Mouse (Mus musculus) urinary bladder, postnatal 36 days (tissue): ENCODE results near the gene Gga2.

Experiments
- DNase-seq, 2 experiments: peaks; one replicate each; pipeline ENCODE4 v3.0.0; 2022; ENCODE audit warnings: low spot score in 2 of 2, mixed read lengths in 1 of 2

The Gga2 gene

DNA sequence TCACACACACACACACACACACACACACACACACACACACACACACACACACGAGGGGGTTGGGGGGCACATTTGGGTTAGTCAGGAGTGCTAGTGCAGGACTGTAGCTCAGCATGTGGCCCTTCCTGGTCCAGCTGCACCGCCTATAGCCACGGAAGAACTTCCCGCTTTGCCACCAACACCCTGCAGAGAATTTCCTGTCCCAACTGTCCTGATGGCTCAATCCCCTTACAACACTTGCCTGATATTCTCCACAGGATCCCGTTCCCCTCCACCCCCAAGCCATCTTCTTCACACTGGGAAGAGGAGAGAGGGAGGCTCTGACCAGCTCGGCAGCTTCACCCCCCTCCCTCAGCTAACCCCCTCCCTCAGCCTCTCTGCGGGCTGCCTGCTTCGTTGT, 20.6 kb downstream of the Gga2 start:
- no peak for DNase-seq

- DNase-seq = no peak
Observed at GRCm38 (mm10) chr7:121995961-121996360, 25.1 kb downstream of the Gga2 start.

GRCm38 (mm10) chr7:121981307-121981871, 39.6 kb downstream of the Gga2 start, which contains the start of gene Cog7:
Gene Cog7, minus strand, starts transcription at chr7:121981711.
- DNase-seq = peak; percentile 91

GRCm38 (mm10) chr7:121975031-121975430, 46.0 kb downstream of the Gga2 start:
- DNase-seq = peak; percentile 33 to 40

- no peak for DNase-seq
Observed at GRCm38 (mm10) chr7:121971698-121972097, 49.3 kb downstream of the Gga2 start.

DNA sequence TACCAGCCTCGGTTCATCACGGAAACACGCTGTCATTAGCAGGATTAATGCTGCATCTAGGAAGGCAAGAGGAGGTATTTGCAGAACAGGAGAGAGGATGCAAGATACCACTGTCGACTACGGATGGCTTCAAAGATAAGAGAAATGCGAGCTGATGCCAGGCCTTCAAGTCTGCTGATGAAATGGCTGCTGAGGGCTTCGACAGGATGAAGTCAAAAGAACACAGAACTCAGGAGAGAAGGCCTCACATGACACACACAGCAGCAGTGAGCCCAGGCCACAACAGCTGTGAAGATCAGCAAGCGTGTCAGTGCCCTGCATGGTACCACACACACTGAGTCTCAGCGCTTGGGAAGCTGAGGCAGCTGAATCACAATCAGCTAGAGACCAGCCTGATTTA, 50.8 kb downstream of the Gga2 start:
- DNase-seq = no peak

DNA sequence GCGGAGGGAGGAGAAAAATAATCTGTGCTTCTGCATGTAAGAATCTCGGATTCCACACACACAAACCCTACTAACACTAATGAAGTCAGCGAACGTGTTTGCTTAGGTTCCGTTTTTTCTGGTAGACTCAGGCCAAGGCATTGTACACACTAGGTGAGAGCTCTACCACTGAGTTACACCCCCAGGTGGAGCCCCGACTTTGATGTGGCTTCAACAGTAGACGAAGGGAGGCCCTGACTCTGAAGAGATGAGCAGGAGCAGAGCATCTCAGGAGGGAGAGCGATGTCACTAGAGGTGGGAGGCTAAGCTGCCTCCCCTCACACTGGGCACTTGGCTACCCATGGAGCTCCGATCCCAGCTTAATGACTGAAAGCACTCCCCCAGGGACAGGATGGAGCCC, 52.2 kb downstream of the Gga2 start:
- DNase-seq = no peak

DNA sequence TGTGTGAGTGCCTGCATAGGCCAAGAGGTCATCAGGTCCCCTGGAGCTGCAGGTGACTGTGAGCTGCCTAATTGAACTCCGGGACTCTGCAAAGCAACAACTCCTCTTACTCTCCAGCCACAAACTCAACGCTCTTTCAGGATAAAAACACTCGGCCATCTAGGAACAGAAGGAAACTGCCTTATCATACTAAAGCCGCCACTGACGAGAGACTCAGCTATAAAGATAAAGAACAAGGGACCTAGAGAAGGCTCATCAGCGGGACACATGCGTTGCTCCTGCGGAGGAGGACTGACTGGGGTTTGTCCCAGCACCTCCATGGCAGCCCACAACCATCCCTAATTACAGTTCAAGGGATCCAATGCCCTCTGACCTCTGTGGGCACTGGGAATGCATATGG, 52.8 kb downstream of the Gga2 start:
- no peak for DNase-seq

DNA sequence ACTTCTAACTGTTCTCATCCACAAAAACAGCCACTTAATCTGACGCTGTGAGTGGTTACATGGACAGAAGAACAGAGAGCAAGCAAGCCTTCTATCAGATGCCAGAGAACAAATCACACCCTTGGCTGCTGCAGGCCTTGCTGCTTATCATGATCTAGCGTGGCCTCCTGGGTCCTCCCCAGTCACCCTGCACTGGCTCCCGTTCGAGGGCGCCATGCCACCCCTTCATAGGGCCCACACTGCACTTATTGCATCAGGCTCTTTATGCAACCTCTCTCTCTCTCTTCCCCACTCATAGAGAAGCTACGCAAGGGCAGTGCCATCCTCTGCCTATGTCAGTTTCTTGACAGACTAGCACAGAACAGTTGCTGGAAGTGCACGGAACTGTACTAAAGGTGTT, 54.9 kb downstream of the Gga2 start:
- DNase-seq = peak in 1 of 2 experiments; percentile 11

- DNase-seq = peak; percentile 26 to 32
Observed at GRCm38 (mm10) chr7:121963883-121964398, 57.1 kb downstream of the Gga2 start.

DNA sequence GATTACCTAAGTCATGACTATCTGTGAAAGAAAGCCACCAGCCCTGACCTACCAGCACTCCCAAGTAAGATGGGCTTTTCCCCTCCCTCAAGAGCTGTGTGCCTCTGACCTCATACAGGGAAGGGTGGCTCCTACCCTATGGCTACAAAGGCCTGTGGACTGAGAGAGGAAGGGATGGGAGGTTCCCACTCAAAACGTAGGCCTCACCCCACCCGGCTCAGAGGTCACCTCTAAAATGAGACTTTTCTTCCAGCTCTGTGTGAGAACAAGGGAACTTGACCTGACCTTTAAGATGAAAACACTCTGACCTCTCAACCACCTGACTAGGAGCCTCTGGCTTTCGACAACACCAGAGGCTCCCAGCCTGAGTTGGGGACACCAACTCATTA, 58.5 kb downstream of the Gga2 start:
- DNase-seq = no peak

GRCm38 (mm10) chr7:121961913-121962570, 59.0 kb downstream of the Gga2 start:
- DNase-seq = no peak

DNA sequence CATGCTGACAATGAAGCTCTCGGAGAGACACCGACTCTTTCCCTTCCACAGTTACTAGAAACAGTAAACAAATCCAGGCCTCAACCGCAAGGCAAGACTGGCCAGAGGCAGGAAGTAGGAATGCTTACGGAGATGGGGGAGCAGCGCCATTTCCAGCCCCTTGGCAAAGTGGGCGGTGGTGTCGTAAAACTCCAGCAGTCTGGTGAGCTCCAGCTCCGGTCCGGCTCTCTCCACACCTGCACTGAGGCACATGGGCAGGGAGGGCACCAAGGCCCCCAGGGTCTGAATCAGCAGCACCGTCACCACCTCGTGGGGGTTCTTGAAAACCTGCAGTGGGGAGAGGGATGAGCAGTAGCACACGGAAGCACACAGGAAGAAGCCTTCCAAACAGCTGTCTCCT, 65.2 kb downstream of the Gga2 start:
- DNase-seq = no peak

GRCm38 (mm10) chr7:121954891-121955669, 65.9 kb downstream of the Gga2 start:
- no peak for DNase-seq

GRCm38 (mm10) chr7:121947513-121947912, 73.5 kb downstream of the Gga2 start:
- DNase-seq = no peak

GRCm38 (mm10) chr7:121946196-121946595, 74.8 kb downstream of the Gga2 start:
- no peak for DNase-seq

DNA sequence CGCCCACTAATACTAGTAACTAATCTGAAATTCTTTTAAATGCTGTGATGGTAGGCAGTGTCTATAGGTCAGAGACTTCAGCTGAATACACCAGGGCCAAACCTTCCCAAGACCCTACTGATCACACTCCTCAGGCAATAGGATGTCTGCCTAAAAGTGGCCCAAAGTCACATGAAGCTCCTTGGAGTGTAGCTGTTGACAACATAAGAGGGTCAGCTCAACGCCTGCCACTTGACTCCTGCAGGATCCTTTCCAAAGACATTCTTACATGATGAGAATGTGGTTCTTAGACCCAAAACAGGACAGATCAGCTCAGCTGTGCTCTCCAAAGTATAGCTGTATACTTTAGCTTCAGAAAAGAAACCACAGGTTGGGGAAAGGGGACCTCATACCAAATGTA, 78.7 kb downstream of the Gga2 start:
- DNase-seq = no peak

- no peak for DNase-seq
Observed at GRCm38 (mm10) chr7:121941640-121942039, 79.4 kb downstream of the Gga2 start.

- DNase-seq = no peak
Observed at GRCm38 (mm10) chr7:121941016-121941415, 80.0 kb downstream of the Gga2 start.

DNA sequence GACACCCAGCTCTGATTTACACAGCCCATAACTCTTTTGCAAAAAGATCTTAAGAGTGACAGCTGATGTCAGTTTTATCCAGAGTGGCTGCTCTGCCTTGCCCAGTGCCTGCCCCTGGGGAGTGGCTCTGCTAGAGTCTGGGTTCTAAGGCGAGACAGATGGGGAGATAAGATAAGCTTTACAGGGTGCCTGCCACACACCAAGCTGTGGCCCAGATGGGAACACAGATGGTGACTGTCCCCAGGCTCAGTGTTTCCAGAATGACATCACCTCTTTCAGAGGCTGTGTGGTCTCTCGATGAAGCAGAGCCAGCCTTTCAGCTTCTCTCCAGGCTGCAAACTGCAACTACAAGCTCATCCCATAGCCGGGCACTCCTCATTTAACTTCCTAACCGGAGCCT, 81.3 kb downstream of the Gga2 start:
- peak in 1 of 2 experiments; percentile 9 for DNase-seq

DNA sequence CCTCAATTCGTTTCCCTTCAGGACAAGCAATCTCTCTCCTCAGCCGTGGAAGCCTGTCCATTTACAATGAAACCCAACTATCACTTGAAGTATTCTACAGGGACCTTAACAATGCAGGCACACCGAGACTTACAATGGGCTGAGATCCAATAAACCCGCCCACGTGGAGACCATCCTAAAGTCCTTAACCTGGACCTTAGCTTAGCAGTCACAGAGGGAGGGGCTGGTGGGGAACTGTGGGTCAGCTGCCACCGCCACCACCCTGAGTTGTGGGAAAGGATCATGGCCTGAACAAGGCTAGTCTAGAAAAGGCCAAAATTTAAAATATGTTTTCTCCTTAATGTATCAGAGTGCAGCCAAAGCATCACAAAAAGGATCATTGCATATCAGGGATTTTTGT, 81.8 kb downstream of the Gga2 start:
- no peak for DNase-seq

GRCm38 (mm10) chr7:121938124-121938891, 82.7 kb downstream of the Gga2 start:
- DNase-seq = no peak
